ENCODE assay signal across 8 mouse cellular contexts in genomic region chr12:102284618-102285159, GRCm38 (mm10). TPM values are rescaled to one million over a fixed set of nuclear protein-coding genes. Genes with fewer than 3 reads are reported as not detected.
DNase-seq lines count a peak whose midpoint lies in the region; ATAC-seq lines count a peak whose summit lies in the region.

No protein-coding gene starts in this region.

- peak overlapping the region; percentile 71; the same call in 1 of the 2 replicates for H3K4me3 ChIP-seq in forebrain, embryonic 10.5 days
- H3K4me3 ChIP-seq in forebrain, embryonic 15.5 days, result no peak overlapping the region
- H3K4me3 ChIP-seq in megakaryocyte, embryonic 14.5 days (replicated peaks), result peak overlapping the region; percentile 97
- H3K4me3 ChIP-seq in liver, embryonic 15.5 days (replicated peaks), result peak overlapping the region; percentile 60
- H3K4me3 ChIP-seq in stomach, embryonic 16.5 days (replicated peaks; ENCODE audit: low read length), result peak overlapping the region; percentile 70

- H3K36me3 ChIP-seq in forebrain, embryonic 10.5 days (replicated peaks), result no peaks in the 10 kb centered on the region
- no peaks in the 10 kb centered on the region for H3K36me3 ChIP-seq in forebrain, embryonic 15.5 days
- H3K36me3 ChIP-seq in megakaryocyte, embryonic 14.5 days (replicated peaks; ENCODE audit: low read length), result peaks cover 50% of the 10 kb centered on the region
- H3K36me3 ChIP-seq in liver, embryonic 15.5 days (replicated peaks), result no peaks in the 10 kb centered on the region
- no peaks in the 10 kb centered on the region for H3K36me3 ChIP-seq in stomach, embryonic 16.5 days (ENCODE audit: control insufficient read depth, insufficient read depth, low read length)

- DNase-seq in forebrain, embryonic 10.5 days (ENCODE audit: extremely low spot score, low spot score), result no peak
- no peak for DNase-seq in frontal cortex, adult 2 months (ENCODE audit: extremely low spot score in 1 of 2, low spot score in 1 of 2)
- DNase-seq in embryo, embryonic 10 days (ENCODE audit: low spot score), result no peak

- H3K9ac ChIP-seq in forebrain, embryonic 15.5 days (replicated peaks), result no peak overlapping the region
- no peak overlapping the region for H3K9ac ChIP-seq in liver, embryonic 15.5 days
- H3K9ac ChIP-seq in stomach, embryonic 16.5 days (ENCODE audit: low read length), result peak overlapping the region; percentile 90

- no peak overlapping the region for H3K27ac ChIP-seq in forebrain, embryonic 10.5 days
- H3K27ac ChIP-seq in forebrain, embryonic 15.5 days (replicated peaks), result no peak overlapping the region
- H3K27ac ChIP-seq in liver, embryonic 15.5 days (replicated peaks), result no peak overlapping the region
- peak overlapping the region; percentile 81 for H3K27ac ChIP-seq in stomach, embryonic 16.5 days (ENCODE audit: low read length)

- WGBS in forebrain, embryonic 10.5 days, result 65% methylated on average over 3 of the region's 3 CpGs
- WGBS in forebrain, embryonic 15.5 days, result 70% methylated on average over 3 of the region's 3 CpGs
- WGBS in liver, embryonic 15.5 days (ENCODE audit: insufficient replicate concordance), result 27% methylated on average over 3 of the region's 3 CpGs
- WGBS in stomach, embryonic 16.5 days, result 25% methylated on average over 3 of the region's 3 CpGs

- H3K4me2 ChIP-seq in forebrain, embryonic 15.5 days (replicated peaks), result no peak overlapping the region
- H3K4me2 ChIP-seq in liver, embryonic 15.5 days, result peak overlapping the region; percentile 62
- peak overlapping the region; percentile 97 for H3K4me2 ChIP-seq in stomach, embryonic 16.5 days (ENCODE audit: low read depth, low read length)

- no peaks in the 10 kb centered on the region for H3K9me3 ChIP-seq in forebrain, embryonic 10.5 days
- H3K9me3 ChIP-seq in forebrain, embryonic 15.5 days, result no peaks in the 10 kb centered on the region
- H3K9me3 ChIP-seq in megakaryocyte, embryonic 14.5 days, result no peaks in the 10 kb centered on the region
- no peaks in the 10 kb centered on the region for H3K9me3 ChIP-seq in liver, embryonic 15.5 days (replicated peaks)
- no peaks in the 10 kb centered on the region for H3K9me3 ChIP-seq in stomach, embryonic 16.5 days (replicated peaks; ENCODE audit: control insufficient read depth, low read length)

- ATAC-seq in forebrain, embryonic 15.5 days (replicated peaks), result no peak
- ATAC-seq in megakaryocyte, adult 5-6 weeks (ENCODE audit: poor library complexity, severe bottlenecking), result no peak
- no peak for ATAC-seq in liver, embryonic 15.5 days (ENCODE audit: insufficient read depth)
- no peak for ATAC-seq in stomach, embryonic 16.5 days (ENCODE audit: insufficient read depth, low FRiP score)

- peaks cover 33% of the 10 kb centered on the region for H3K4me1 ChIP-seq in forebrain, embryonic 10.5 days
- peaks cover 17% of the 10 kb centered on the region for H3K4me1 ChIP-seq in forebrain, embryonic 15.5 days
- H3K4me1 ChIP-seq in megakaryocyte, embryonic 14.5 days, result peaks cover 79% of the 10 kb centered on the region
- H3K4me1 ChIP-seq in liver, embryonic 15.5 days (replicated peaks), result peaks cover 52% of the 10 kb centered on the region
- peaks cover 56% of the 10 kb centered on the region for H3K4me1 ChIP-seq in stomach, embryonic 16.5 days (ENCODE audit: control insufficient read depth, insufficient read depth, low read length)

- H3K27me3 ChIP-seq in forebrain, embryonic 10.5 days (ENCODE audit: poor library complexity, severe bottlenecking), result peaks cover 59% of the 10 kb centered on the region
- H3K27me3 ChIP-seq in forebrain, embryonic 15.5 days, result no peaks in the 10 kb centered on the region
- no peaks in the 10 kb centered on the region for H3K27me3 ChIP-seq in megakaryocyte, embryonic 14.5 days (replicated peaks)
- H3K27me3 ChIP-seq in liver, embryonic 15.5 days, result peaks cover 25% of the 10 kb centered on the region
- no peaks in the 10 kb centered on the region for H3K27me3 ChIP-seq in stomach, embryonic 16.5 days (ENCODE audit: control insufficient read depth, insufficient read depth, low read length)

RNA-seq across cellular contexts. Expression of gene Rin3, which starts 1.8 kb away (rescaled TPM):
- 2.8 and 3.3 TPM in 2 replicates for polyA plus RNA-seq in forebrain, embryonic 10.5 days (2016; fragmentation: Nextera tagmentation; extraction: Ambion mirVana)
- polyA plus RNA-seq in forebrain, embryonic 15.5 days (2015; fragmentation: Nextera tagmentation; extraction: Ambion mirVana), result 1.3 and 1.7 TPM in 2 replicates
- polyA plus RNA-seq in megakaryocyte, embryonic 14.5 days (2012; ENCODE audit: insufficient read depth, low replicate concordance), result 117 and 151 TPM in 2 replicates
- 188 and 204 TPM in 2 replicates for total RNA-seq in megakaryocyte, adult 5-6 weeks (2015)
- total RNA-seq in megakaryocyte, adult 5-6 weeks (2017), result 121 and 157 TPM in 2 replicates
- polyA plus RNA-seq in liver, embryonic 15.5 days (2015; fragmentation: Nextera tagmentation; extraction: Ambion mirVana), result 7.1 and 8.1 TPM in 2 replicates
- 8.5 and 9.3 TPM in 2 replicates for polyA plus RNA-seq in stomach, embryonic 16.5 days (2015; fragmentation: Nextera tagmentation; extraction: Ambion mirVana)
- polyA plus RNA-seq in frontal cortex, adult 2 months (2012; rRNA removed), result 1.5 and 1.7 TPM in 2 replicates

Comparison
In these comparisons a context has a peak if more than half of its experiments do, and no peak if none do; other contexts are left out.
1. RNA of gene Rin3, which starts 1.8 kb away (polyA plus RNA-seq): 117 to 151 TPM in megakaryocyte, embryonic 14.5 days; 8.5 to 9.3 TPM in stomach, embryonic 16.5 days, 7.1 to 8.1 TPM in liver, embryonic 15.5 days, 2.8 to 3.3 TPM in forebrain, embryonic 10.5 days, 1.5 to 1.7 TPM in frontal cortex, adult 2 months and 1.3 to 1.7 TPM in forebrain, embryonic 15.5 days; every median in the first group is over 10 times any median in the second.